Mouse (Mus musculus): Measurements from ENCODE around the gene Msgn1. TPM values are rescaled to one million over a fixed set of nuclear protein-coding genes. Genes with fewer than 3 reads are reported as not detected.

Gene Msgn1
- polyA plus RNA-seq, 1 experiment from 2014 or later, result not detected

GRCm38 (mm10) chr12:11206321-11206720 is 2.5 kb downstream of the Msgn1 start:
- H3K27ac ChIP-seq (ENCODE audit: low read length), result no peak overlapping the region
- no peak for ATAC-seq (ENCODE audit: insufficient read depth, low FRiP score)

DNA sequence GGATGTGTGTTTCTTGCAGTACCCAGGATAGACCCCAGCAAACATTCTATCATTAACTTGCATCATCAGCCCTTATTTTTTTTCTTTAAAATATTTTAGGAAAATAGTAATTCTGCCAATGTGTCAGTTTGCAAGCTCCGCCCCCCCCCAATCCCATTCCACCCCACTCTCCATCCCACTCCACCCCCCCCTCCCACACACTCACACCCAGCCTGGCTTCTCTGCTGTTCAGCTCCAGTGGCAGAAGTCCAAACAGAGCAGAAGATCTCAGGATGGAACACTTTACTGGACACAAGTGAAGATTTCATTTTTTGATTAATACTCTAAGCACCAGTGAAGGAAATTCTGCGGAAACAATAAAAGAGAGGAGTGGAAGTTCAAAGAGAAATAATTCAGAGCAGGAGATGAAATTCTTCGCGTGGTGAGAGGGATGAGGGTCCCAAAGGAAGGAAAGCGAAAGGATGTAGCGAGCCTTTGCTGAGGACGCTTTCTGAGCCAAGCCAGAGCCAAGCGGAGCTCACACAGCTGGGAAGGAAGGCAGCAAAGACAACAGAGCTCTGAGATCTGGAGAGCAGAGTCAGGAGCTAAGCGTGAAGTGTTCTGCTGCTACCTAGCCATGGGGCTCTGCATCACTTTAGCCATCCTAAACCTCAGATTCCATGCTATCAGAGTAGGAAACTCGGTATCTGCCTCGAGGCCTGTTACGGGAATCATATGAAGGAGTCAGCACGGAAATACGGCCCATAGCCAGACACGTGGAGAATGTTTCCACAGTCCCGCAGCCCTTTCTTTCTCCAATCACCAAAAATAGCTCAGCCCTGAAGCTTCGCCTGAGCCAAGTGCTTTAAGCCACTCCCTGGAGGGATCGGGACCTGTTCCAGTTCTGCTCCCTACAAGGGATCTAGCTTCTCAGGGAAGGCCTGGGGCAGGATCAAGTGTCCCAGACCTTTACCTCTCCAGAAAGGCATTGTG is 4.8 kb downstream of the Msgn1 start:
- peak; percentile 88 for ATAC-seq (ENCODE audit: insufficient read depth, low FRiP score)
- peak overlapping the region; percentile 44 for H3K4me2 ChIP-seq (ENCODE audit: low read depth, low read length)
- H3K9me3 ChIP-seq (replicated peaks; ENCODE audit: control insufficient read depth, low read length), result no peaks in the 10 kb centered on the region
- 51% methylated on average over 18 of the region's 18 CpGs for WGBS
- 0 out of 2 replicates have a peak, but pooled peaks cover 9% of the 10 kb centered on the region for H3K4me1 ChIP-seq (ENCODE audit: control insufficient read depth, insufficient read depth, low read length)
- no peaks in the 10 kb centered on the region for H3K27me3 ChIP-seq (ENCODE audit: control insufficient read depth, insufficient read depth, low read length)
- no peaks in the 10 kb centered on the region for H3K36me3 ChIP-seq (ENCODE audit: control insufficient read depth, insufficient read depth, low read length)
- H3K9ac ChIP-seq (ENCODE audit: low read length), result peak overlapping the region; percentile 53
- H3K27ac ChIP-seq (ENCODE audit: low read length), result peak overlapping the region; percentile 94
- H3K4me3 ChIP-seq (replicated peaks; ENCODE audit: low read length), result peak overlapping the region; percentile 15; the same call in 1 of the 2 replicates

More at GRCm38 (mm10) chr12:11206321-11206720, 2.5 kb downstream of the Msgn1 start:
- WGBS, result 75% methylated on average over 4 of the region's 4 CpGs
- Histone ChIP-seq H3K4me1 (ENCODE audit: control insufficient read depth, insufficient read depth, low read length) (0 out of 2 replicates have a peak, but pooled peaks cover 9% of the 10 kb centered on the region), H3K4me2 (ENCODE audit: low read depth, low read length) (no peak overlapping the region), H3K4me3 (replicated peaks; ENCODE audit: low read length) (no peak overlapping the region), H3K9me3 (replicated peaks; ENCODE audit: control insufficient read depth, low read length) (no peaks in the 10 kb centered on the region), H3K9ac (ENCODE audit: low read length) (no peak overlapping the region), H3K27me3 (ENCODE audit: control insufficient read depth, insufficient read depth, low read length) (no peaks in the 10 kb centered on the region), H3K36me3 (ENCODE audit: control insufficient read depth, insufficient read depth, low read length) (no peaks in the 10 kb centered on the region)

GRCm38 (mm10) chr12:11202476-11202875 is 6.3 kb downstream of the Msgn1 start:
- 85% methylated on average over 8 of the region's 8 CpGs for WGBS
- ATAC-seq (ENCODE audit: insufficient read depth, low FRiP score), result no peak
- no peak overlapping the region for H3K4me3 ChIP-seq (replicated peaks; ENCODE audit: low read length)
- H3K27ac ChIP-seq (ENCODE audit: low read length), result no peak overlapping the region
- H3K4me1 ChIP-seq (ENCODE audit: control insufficient read depth, insufficient read depth, low read length), result 0 out of 2 replicates have a peak, but pooled peaks cover 9% of the 10 kb centered on the region
- no peaks in the 10 kb centered on the region for H3K36me3 ChIP-seq (ENCODE audit: control insufficient read depth, insufficient read depth, low read length)
- H3K4me2 ChIP-seq (ENCODE audit: low read depth, low read length), result no peak overlapping the region
- H3K9me3 ChIP-seq (replicated peaks; ENCODE audit: control insufficient read depth, low read length), result no peaks in the 10 kb centered on the region
- no peaks in the 10 kb centered on the region for H3K27me3 ChIP-seq (ENCODE audit: control insufficient read depth, insufficient read depth, low read length)
- H3K9ac ChIP-seq (ENCODE audit: low read length), result no peak overlapping the region

DNA sequence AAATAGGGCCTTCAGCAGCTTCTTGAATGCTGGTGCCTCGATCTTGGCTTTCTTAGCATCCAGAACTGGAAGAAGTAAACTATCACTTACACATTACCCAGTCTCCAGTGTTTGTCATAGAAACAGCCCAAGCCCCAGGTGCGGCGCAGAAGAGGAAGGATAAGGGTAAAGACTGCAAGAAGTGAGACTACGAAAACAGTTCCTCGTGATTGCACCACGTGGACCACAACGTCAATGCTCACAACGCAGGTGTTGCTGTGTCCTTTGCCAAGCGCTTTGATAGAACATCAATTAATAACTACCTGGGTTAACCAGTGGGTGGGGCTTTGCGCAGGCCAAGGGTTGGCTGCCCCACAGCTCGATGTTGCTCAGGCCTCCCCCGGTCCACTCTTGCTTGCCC is 8.1 kb downstream of the Msgn1 start:
- WGBS, result 93% methylated on average over 12 of the region's 12 CpGs
- Histone ChIP-seq H3K27me3 (ENCODE audit: control insufficient read depth, insufficient read depth, low read length) (no peaks in the 10 kb centered on the region), H3K36me3 (ENCODE audit: control insufficient read depth, insufficient read depth, low read length) (no peaks in the 10 kb centered on the region), H3K9me3 (replicated peaks; ENCODE audit: control insufficient read depth, low read length) (no peaks in the 10 kb centered on the region), H3K9ac (ENCODE audit: low read length) (no peak overlapping the region), H3K27ac (ENCODE audit: low read length) (no peak overlapping the region), H3K4me3 (replicated peaks; ENCODE audit: low read length) (no peak overlapping the region), H3K4me1 (ENCODE audit: control insufficient read depth, insufficient read depth, low read length) (0 out of 2 replicates have a peak, but pooled peaks cover 9% of the 10 kb centered on the region), H3K4me2 (ENCODE audit: low read depth, low read length) (no peak overlapping the region)
- ATAC-seq (ENCODE audit: insufficient read depth, low FRiP score), result no peak

- H3K4me3 ChIP-seq (replicated peaks; ENCODE audit: low read length), result no peak overlapping the region
- H3K4me1 ChIP-seq (ENCODE audit: control insufficient read depth, insufficient read depth, low read length), result 0 out of 2 replicates have a peak, but pooled peaks cover 4% of the 10 kb centered on the region
- H3K27me3 ChIP-seq (ENCODE audit: control insufficient read depth, insufficient read depth, low read length), result no peaks in the 10 kb centered on the region
- H3K4me2 ChIP-seq (ENCODE audit: low read depth, low read length), result no peak overlapping the region
- H3K27ac ChIP-seq (ENCODE audit: low read length), result no peak overlapping the region
- WGBS, result 58% methylated on average over 2 of the region's 2 CpGs
- no peak for ATAC-seq (ENCODE audit: insufficient read depth, low FRiP score)
- no peak overlapping the region for H3K9ac ChIP-seq (ENCODE audit: low read length)
- no peaks in the 10 kb centered on the region for H3K9me3 ChIP-seq (replicated peaks; ENCODE audit: control insufficient read depth, low read length)
- no peaks in the 10 kb centered on the region for H3K36me3 ChIP-seq (ENCODE audit: control insufficient read depth, insufficient read depth, low read length)
Measured at GRCm38 (mm10) chr12:11198551-11198950, 10.2 kb downstream of the Msgn1 start.

GRCm38 (mm10) chr12:11198026-11198425 is 10.7 kb downstream of the Msgn1 start:
- Histone ChIP-seq H3K4me3 (replicated peaks; ENCODE audit: low read length) (no peak overlapping the region), H3K27ac (ENCODE audit: low read length) (no peak overlapping the region), H3K4me1 (ENCODE audit: control insufficient read depth, insufficient read depth, low read length) (no peaks in the 10 kb centered on the region), H3K27me3 (ENCODE audit: control insufficient read depth, insufficient read depth, low read length) (no peaks in the 10 kb centered on the region), H3K36me3 (ENCODE audit: control insufficient read depth, insufficient read depth, low read length) (no peaks in the 10 kb centered on the region), H3K9me3 (replicated peaks; ENCODE audit: control insufficient read depth, low read length) (no peaks in the 10 kb centered on the region), H3K4me2 (ENCODE audit: low read depth, low read length) (no peak overlapping the region), H3K9ac (ENCODE audit: low read length) (no peak overlapping the region)
- WGBS, result 50% methylated on average over 4 of the region's 4 CpGs
- ATAC-seq (ENCODE audit: insufficient read depth, low FRiP score), result no peak

- no peaks in the 10 kb centered on the region for H3K27me3 ChIP-seq (ENCODE audit: control insufficient read depth, insufficient read depth, low read length)
- H3K4me2 ChIP-seq (ENCODE audit: low read depth, low read length), result peak overlapping the region; percentile 49
- peak overlapping the region; percentile 52; the same call in 1 of the 2 replicates for H3K9ac ChIP-seq (ENCODE audit: low read length)
- ATAC-seq (ENCODE audit: insufficient read depth, low FRiP score), result no peak
- H3K4me1 ChIP-seq (ENCODE audit: control insufficient read depth, insufficient read depth, low read length), result no peaks in the 10 kb centered on the region
- H3K4me3 ChIP-seq (replicated peaks; ENCODE audit: low read length), result no peak overlapping the region
- H3K9me3 ChIP-seq (replicated peaks; ENCODE audit: control insufficient read depth, low read length), result no peaks in the 10 kb centered on the region
- H3K36me3 ChIP-seq (ENCODE audit: control insufficient read depth, insufficient read depth, low read length), result no peaks in the 10 kb centered on the region
- WGBS, result 45% methylated on average over 5 of the region's 5 CpGs
- no peak overlapping the region for H3K27ac ChIP-seq (ENCODE audit: low read length)
Measured at GRCm38 (mm10) chr12:11196830-11197229, 11.9 kb downstream of the Msgn1 start.

DNA sequence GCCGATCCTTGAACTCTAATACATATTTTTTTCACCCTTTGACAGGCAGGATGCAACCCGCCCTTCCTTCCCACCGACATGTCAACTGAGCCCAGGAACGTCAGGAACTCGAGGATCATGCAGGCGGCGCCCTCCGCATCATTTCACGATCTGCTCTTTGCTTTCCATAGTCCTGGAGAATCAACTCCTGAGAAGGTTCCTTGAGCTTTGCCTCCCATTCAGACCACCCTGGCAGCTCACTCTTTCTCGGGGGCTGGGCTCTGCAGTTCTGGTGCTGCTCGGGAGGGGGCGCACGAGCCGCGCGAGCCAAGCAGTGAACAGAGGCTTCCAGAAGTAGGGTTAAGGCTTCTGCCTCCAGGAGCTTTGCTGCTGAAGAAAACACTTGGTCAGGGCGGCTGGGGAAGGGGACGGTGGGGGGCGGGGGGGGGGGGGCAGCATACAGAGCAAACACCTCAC is 12.6 kb downstream of the Msgn1 start:
- ATAC-seq (ENCODE audit: insufficient read depth, low FRiP score), result peak; percentile 80; the same call in 1 of the 2 replicates
- Histone ChIP-seq H3K27me3 (ENCODE audit: control insufficient read depth, insufficient read depth, low read length) (no peaks in the 10 kb centered on the region), H3K9me3 (replicated peaks; ENCODE audit: control insufficient read depth, low read length) (no peaks in the 10 kb centered on the region), H3K9ac (ENCODE audit: low read length) (peak overlapping the region; percentile 52; the same call in 1 of the 2 replicates), H3K27ac (ENCODE audit: low read length) (no peak overlapping the region), H3K36me3 (ENCODE audit: control insufficient read depth, insufficient read depth, low read length) (no peaks in the 10 kb centered on the region), H3K4me2 (ENCODE audit: low read depth, low read length) (peak overlapping the region; percentile 49), H3K4me3 (replicated peaks; ENCODE audit: low read length) (peak overlapping the region; percentile 9; the same call in 1 of the 2 replicates), H3K4me1 (ENCODE audit: control insufficient read depth, insufficient read depth, low read length) (no peaks in the 10 kb centered on the region)
- WGBS, result 4% methylated on average over 17 of the region's 19 CpGs

GRCm38 (mm10) chr12:11195031-11195430 is 13.7 kb downstream of the Msgn1 start:
- Histone ChIP-seq H3K4me1 (ENCODE audit: control insufficient read depth, insufficient read depth, low read length) (no peaks in the 10 kb centered on the region), H3K9ac (ENCODE audit: low read length) (no peak overlapping the region), H3K27me3 (ENCODE audit: control insufficient read depth, insufficient read depth, low read length) (no peaks in the 10 kb centered on the region), H3K4me2 (ENCODE audit: low read depth, low read length) (no peak overlapping the region), H3K36me3 (ENCODE audit: control insufficient read depth, insufficient read depth, low read length) (no peaks in the 10 kb centered on the region), H3K9me3 (replicated peaks; ENCODE audit: control insufficient read depth, low read length) (no peaks in the 10 kb centered on the region), H3K27ac (ENCODE audit: low read length) (no peak overlapping the region), H3K4me3 (replicated peaks; ENCODE audit: low read length) (no peak overlapping the region)
- 88% methylated on average over 1 of the region's 1 CpGs for WGBS
- no peak for ATAC-seq (ENCODE audit: insufficient read depth, low FRiP score)
